Mouse (Mus musculus) layer of hippocampus, adult 6 months (tissue): ENCODE measurements around the gene Sncg. TPM values are rescaled to one million over a fixed set of nuclear protein-coding genes. Genes with fewer than 3 reads are reported as not detected.

Source experiments
- long read RNA-seq, 2 experiments: library from polyadenylated mRNA; unstranded; transcript quantifications; one replicate each; pipeline ENCODE4 v2.0.0; 2019 to 2020
- polyA plus RNA-seq: library from polyadenylated mRNA; unstranded; fragments of <200 nt; fragmentation: Nextera tagmentation; gene quantifications from 2 replicates; pipeline ENCODE4 v1.2.3, GENCODE M21; 2021

The Sncg gene
- 12.5 and 15.7 TPM in 2 replicates for polyA plus RNA-seq
- long read RNA-seq, experiment 1, partial matches to known transcripts = 0 of 3 reads
- long read RNA-seq, experiment 1, other reads (novel, unspliced or antisense) = 0 of 3 reads
- long read RNA-seq, experiment 2, partial matches to known transcripts = 0 of 3 reads
- long read RNA-seq, experiment 2, other reads (novel, unspliced or antisense) = 0 of 3 reads

DNA sequence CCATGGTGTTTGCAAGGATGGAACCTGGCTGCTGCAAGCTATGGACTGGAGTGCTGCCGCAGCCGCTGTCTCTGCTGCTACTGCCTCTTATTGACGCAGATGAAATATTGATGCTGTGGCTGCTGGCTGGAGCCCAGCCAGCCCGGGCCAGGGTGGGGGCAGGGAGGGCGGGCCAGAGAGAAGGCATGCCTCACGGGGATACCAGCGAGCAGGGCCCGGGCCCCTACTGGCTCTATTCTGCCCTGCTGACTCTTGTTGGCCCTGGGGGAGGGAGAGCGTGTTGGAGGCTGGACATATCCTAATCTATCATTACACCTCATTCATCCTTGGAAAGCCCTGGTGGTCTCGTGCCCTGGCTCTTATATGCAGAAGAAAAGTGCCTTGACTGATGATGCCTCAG lies at the start of gene Sncg:
TSS of gene Sncg (minus strand) at position 213 of the 400 bp plus-strand sequence.

GRCm38 (mm10) chr14:34375415-34375904 lies 871 bp upstream of the Sncg start, which contains the start of gene Mmrn2:
Gene Mmrn2, plus strand, starts transcription at chr14:34375465.

DNA sequence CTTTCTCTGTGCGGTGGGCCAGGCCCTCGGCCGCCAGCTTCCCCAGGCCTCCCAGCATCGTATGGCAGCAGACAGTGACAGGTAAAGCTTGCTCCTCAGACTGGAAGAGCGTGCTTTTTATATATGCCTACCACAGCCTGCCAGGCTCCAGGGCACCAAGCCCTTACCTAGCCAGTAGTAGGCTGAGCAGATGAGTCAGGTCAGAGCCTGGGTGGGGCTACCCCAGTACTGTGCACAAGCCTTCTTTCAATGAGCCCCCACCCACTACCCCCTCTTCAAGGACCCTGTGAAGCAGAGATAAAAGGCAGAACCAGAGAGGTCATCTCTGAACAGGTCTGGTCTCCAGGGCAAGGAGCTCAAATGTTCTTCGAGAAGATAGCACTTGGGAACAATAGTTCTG lies 19.3 kb downstream of the Sncg start, which contains the start of gene Fam25c:
TSS of gene Fam25c (minus strand) at position 133 of the 400 bp plus-strand sequence.

Other genes starting within 250 kb of the Sncg start
- gene Npy4r, start 222.3 kb downstream of the Sncg start, polyA plus RNA-seq = 0.04 TPM in 1 of 2 replicates, not detected in the other
- 0.25 and 0.65 TPM in 2 replicates for gene Gprin2, start 173.1 kb downstream of the Sncg start, polyA plus RNA-seq
- 0.29 and 0.34 TPM in 2 replicates for gene Syt15, start 155.2 kb downstream of the Sncg start, polyA plus RNA-seq
- 7.1 and 7.4 TPM in 2 replicates for gene Shld2, start 64.3 kb downstream of the Sncg start, polyA plus RNA-seq
- gene Glud1, start 64.1 kb downstream of the Sncg start, polyA plus RNA-seq = 68.8 and 88.9 TPM in 2 replicates
- gene Fam25c, start 19.4 kb downstream of the Sncg start, polyA plus RNA-seq = 0.48 TPM in 1 of 2 replicates, not detected in the other
- gene Mmrn2, start 676 bp upstream of the Sncg start, polyA plus RNA-seq = 1.5 and 1.6 TPM in 2 replicates
- 4.1 and 4.2 TPM in 2 replicates for gene Bmpr1a, start 128.6 kb upstream of the Sncg start, polyA plus RNA-seq
- gene 9230112D13Rik, start 148.0 kb upstream of the Sncg start, polyA plus RNA-seq = not detected in 2 replicates
- 2.0 and 2.7 TPM in 2 replicates for gene Ldb3, start 213.9 kb upstream of the Sncg start, polyA plus RNA-seq
- 0.08 and 0.13 TPM in 2 replicates for gene Opn4, start 225.4 kb upstream of the Sncg start, polyA plus RNA-seq